Mouse (Mus musculus) c-Kit-positive CD71-positive TER-119-negative erythroid progenitor cells, embryonic 14.5 days (primary cell): ENCODE data around the gene Kdm1a.

Experiments used
- DNase-seq: peaks from one replicate; pipeline ENCODE4 v3.0.0-alpha.2; 2013; ENCODE audit warnings: low read depth

The Kdm1a gene

DNA sequence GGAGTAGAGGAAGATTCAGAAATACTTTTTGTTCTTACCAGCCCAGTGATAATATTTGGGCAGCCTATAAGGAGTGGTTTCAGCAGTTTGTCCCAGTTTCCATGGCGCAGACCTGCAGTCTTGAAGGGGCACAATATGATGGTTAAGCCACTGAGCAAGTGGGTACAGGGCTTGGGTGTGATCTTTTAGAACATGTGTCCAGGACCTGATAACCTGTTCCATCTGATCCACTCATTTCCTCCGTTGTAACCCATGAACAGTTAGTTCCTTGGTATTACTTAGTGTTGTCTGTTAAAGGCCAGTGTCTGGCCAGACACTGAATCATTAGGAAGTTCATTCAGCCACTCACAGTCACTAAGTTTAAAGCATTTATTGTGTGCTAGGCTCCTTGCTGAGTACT lies 78.2 kb downstream of the Kdm1a start:
- peak; percentile 30 for DNase-seq

DNA sequence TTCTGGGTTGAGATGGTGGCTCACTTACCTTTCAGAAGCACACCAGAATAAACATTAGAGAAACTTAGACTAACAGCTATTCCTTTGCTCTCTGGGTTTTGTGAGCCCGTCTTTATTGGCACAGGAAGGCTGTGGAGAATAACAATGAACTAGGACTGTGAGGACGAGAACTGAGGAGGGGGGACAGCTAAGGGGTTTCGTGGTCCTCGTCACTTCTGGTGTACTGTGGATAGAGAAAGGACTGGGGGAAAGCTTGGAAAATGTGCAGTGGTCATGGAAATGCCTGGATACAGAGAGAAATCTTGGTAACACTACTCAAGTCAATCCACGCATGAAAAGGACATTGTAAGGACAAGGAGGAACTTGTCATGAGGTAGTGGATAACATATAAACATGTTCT lies 80.6 kb downstream of the Kdm1a start:
- no peak for DNase-seq

GRCm38 (mm10) chr4:136519866-136520265 lies 82.7 kb downstream of the Kdm1a start:
- DNase-seq: no peak

DNA sequence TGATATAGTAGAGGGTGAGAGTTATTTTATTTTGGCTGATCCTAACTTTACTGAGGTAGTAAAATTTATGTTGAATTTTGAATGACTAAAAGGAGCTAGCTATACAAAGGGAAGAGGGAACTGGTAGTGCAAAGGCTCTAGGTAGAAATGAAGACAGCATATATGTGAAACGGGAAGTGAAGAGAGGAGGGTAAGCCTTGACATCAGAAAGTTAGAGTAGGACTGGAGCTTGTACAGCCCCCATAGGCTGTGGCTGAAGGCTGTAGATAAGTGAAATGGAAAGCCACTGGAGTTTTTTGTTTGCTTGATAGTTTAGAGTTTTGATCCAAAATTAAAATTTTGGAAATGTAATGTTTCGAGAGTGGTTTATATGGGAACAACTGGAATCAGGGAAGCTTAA lies 83.9 kb downstream of the Kdm1a start:
- no peak for DNase-seq

GRCm38 (mm10) chr4:136518141-136518540 lies 84.4 kb downstream of the Kdm1a start:
- no peak for DNase-seq

DNA sequence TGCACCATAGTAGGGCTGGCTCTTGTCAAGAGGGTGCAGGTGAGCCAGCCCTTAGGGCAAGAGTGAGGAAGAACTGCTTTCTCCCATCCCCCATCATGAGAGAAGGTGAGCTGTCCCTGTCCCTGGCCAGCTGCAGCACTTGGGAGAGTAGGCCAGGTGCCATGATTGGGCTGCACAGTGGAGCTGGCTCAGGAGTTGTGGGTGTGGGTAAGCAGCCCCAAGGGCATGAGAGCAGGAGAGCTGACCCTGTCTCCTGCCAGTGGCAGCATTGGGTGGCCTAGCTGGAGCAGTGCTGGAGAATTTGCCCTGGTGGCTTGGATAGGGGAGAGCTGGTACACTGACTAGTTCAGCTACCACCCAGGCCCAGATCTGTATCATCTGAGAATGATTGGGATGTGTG lies 89.6 kb downstream of the Kdm1a start:
- no peak for DNase-seq

DNA sequence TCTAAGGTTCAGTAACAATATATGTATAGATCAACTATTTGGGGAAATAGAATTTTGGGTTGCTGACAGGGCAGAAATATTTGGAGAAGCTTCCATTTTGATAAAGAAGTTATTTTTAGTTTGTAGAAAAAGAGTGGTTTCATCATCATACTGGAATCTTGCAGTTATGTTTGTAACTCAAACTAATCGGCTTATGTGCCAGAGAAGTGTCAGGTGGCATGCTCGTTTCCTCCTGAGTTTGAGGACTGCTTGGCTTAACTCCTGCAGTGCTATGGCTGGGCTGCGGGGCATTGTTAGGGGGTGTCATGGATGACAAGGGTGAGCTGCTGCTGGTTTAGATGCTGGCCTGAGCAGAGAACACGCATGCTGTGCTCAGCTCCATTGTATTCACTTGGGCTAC lies 90.8 kb downstream of the Kdm1a start:
- no peak for DNase-seq

GRCm38 (mm10) chr4:136509857-136510256 lies 92.7 kb downstream of the Kdm1a start:
- no peak for DNase-seq

DNA sequence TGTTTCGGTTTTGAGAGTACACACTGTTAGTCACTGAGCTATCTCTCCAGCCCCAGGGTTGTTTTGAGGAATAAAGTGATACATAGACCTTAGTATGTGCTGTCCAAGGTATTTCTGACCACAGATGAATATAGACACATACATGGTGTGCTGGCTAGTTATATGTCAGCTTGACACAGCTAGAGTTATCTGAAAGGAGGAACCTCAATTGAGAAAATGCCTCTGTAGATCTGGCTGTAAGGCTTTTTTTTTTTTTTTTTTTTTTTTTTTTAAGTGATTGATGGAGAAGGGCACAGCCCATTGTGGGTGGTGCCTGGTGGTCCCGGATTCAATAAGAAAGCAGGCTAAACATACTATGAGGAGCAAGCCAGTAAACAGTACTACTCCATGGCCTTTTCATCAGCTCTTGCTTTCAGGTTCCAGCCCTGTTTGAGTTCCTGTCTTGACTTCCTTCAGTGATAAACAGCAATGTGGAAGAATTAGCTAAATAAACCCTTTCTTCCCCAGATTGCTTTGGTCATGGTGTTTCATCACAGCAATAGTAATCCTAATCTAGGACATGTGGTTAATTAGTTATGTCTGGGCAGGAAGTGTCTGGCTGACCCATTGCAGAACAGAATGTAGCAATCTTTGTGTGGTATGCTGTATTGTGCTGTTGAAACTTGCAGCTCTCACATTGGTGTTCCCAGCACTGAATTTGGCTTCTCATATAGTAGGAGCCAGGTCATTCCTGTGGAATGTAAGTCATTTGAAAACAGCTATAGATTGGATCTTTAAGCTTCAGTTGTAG lies 96.9 kb downstream of the Kdm1a start:
- DNase-seq: no peak
